Mouse (Mus musculus) midbrain, embryonic 11.5 days (tissue): ENCODE measurements around the gene Wdr19. TPM values are rescaled to one million over a fixed set of nuclear protein-coding genes. Genes with fewer than 3 reads are reported as not detected.

Experiments
- ATAC-seq: fragments of 200-750 bp; cut with Nextera tagmentation; 2 replicates; pipeline ENCODE4 v1.8.0; 2017; ENCODE audit warnings: moderate TSS enrichment, moderate library complexity; ENCODE audit not compliant: low FRiP score
- DNase-seq: peaks from one replicate; pipeline ENCODE4 v3.0.0; 2015; ENCODE audit warnings: low spot score; ENCODE audit errors: missing footprints
- H3K27ac ChIP-seq: fragments of 300-500 bp; sonication (generic); 2 replicates; pipeline ENCODE4 v1.5.1; 2014; ENCODE audit warnings: low read depth, low read length
- H3K27me3 ChIP-seq: fragments of 300-500 bp; sonication (generic); 2 replicates; pipeline ENCODE4 v1.6.1; 2014; ENCODE audit warnings: mild to moderate bottlenecking, low read length, moderate library complexity, mixed read lengths; ENCODE audit not compliant: control insufficient read depth, insufficient read depth
- H3K36me3 ChIP-seq: fragments of 300-500 bp; sonication (generic); 2 replicates; pipeline ENCODE4 v1.6.1; 2014; ENCODE audit warnings: mild to moderate bottlenecking, low read length, moderate library complexity, mixed read lengths; ENCODE audit not compliant: control insufficient read depth, insufficient read depth
- H3K4me1 ChIP-seq: fragments of 300-500 bp; sonication (generic); 2 replicates; pipeline ENCODE4 v1.6.1; 2014; ENCODE audit warnings: low read length; ENCODE audit not compliant: control insufficient read depth, insufficient read depth
- H3K4me2 ChIP-seq: fragments of 300-500 bp; sonication (generic); 2 replicates; pipeline ENCODE4 v1.6.1; 2014; ENCODE audit warnings: mild to moderate bottlenecking, moderate library complexity
- H3K4me3 ChIP-seq: fragments of 300-500 bp; sonication (generic); 2 replicates; pipeline ENCODE4 v1.5.1; 2014; ENCODE audit warnings: low read depth, low read length
- H3K9ac ChIP-seq: fragments of 300-500 bp; sonication (generic); 2 replicates; pipeline ENCODE4 v1.6.1; 2014; ENCODE audit warnings: low read length
- H3K9me3 ChIP-seq: fragments of 300-500 bp; sonication (generic); 2 replicates; pipeline ENCODE4 v1.6.1; 2016; ENCODE audit warnings: low read length; ENCODE audit not compliant: control insufficient read depth
- WGBS: fragments of 180-500 bp; shearing (Covaris S2); extraction: QIAGEN DNeasy Blood & Tissue Kit; methylation state at CpG from one replicate; pipeline ENCODE4 v1.1.7; 2014; 5-methylcytosine and 5-hydroxymethylcytosine counted together
- polyA plus RNA-seq: library from polyadenylated mRNA; unstranded; fragments of >200 nt; fragmentation: Nextera tagmentation; extraction: Ambion mirVana; gene quantifications from 2 replicates; pipeline ENCODE4 v1.2.1, GENCODE M21; 2014

Wdr19 gene
- polyA plus RNA-seq, 1 experiment from 2014 or later: 14.6 TPM

DNA sequence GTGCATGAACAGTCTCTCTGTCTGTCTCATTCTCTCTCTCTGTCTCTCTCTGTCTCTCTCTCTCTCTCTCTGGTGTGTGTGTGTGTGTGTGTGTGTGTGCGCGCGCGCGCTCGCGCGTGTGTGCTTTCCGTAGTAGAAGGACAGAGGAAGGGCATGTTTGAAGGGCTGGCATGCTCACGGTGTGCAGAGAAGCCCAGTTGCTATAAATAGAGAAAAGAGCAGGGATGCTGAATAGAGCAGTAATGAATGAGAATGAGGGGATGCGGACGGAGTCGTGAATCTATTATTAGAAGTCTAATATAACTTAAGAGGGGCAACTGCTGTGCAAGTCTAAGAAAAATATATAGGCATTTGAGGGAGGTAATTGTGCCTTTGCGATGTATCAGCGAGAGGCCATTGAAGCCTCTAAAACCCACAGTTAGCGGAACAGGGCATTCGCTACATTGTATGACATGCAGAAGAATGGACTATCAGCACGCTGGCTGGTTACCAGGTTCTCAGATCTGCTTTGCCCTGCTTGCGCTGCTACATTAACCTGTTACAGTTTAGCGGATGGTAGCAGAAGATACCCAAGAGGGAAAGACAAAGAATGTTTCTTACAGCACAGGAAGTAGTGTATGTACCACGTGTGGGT is 18.2 kb upstream of the Wdr19 start:
- H3K27ac ChIP-seq: no peak overlapping the region
- H3K9me3 ChIP-seq: no peaks in the 10 kb centered on the region
- 91% methylated on average over 21 of the region's 21 CpGs for WGBS
- H3K4me1 ChIP-seq: no peaks in the 10 kb centered on the region
- H3K9ac ChIP-seq: no peak overlapping the region
- no peaks in the 10 kb centered on the region for H3K27me3 ChIP-seq
- H3K4me2 ChIP-seq: no peak overlapping the region
- no peak overlapping the region for H3K4me3 ChIP-seq
- H3K36me3 ChIP-seq: no peaks in the 10 kb centered on the region
- no peak for DNase-seq
- ATAC-seq: no peak

GRCm38 (mm10) chr5:65181794-65182169 is 17.7 kb upstream of the Wdr19 start:
- WGBS: 86% methylated on average over 4 of the region's 4 CpGs
- no peaks in the 10 kb centered on the region for H3K4me1 ChIP-seq
- H3K9me3 ChIP-seq: no peaks in the 10 kb centered on the region
- H3K27ac ChIP-seq: no peak overlapping the region
- H3K9ac ChIP-seq: no peak overlapping the region
- H3K36me3 ChIP-seq: no peaks in the 10 kb centered on the region
- DNase-seq: no peak
- ATAC-seq: no peak
- H3K4me2 ChIP-seq: no peak overlapping the region
- H3K27me3 ChIP-seq: no peaks in the 10 kb centered on the region
- H3K4me3 ChIP-seq: no peak overlapping the region

DNA sequence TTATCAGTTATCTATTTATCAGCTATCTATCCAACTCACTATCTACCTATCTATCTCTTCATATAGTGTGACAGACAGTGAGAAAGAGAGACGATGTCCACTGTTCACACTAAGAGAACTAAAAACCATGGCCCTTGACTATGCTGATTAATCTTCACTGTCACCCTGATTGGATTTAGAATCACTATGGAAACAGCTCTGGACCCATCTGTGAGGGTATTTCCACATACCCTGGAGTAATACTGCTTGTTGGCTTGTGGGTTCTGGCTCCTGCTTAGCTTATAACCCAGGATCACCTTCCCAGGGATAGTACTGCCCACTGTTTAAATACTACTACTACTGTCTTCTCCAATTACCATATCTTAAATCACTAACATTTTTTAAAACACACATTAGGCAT is 17.2 kb upstream of the Wdr19 start:
- H3K27me3 ChIP-seq: no peaks in the 10 kb centered on the region
- no peak overlapping the region for H3K4me2 ChIP-seq
- WGBS: 80% methylated on average over 1 of the region's 1 CpGs
- H3K4me3 ChIP-seq: no peak overlapping the region
- no peaks in the 10 kb centered on the region for H3K9me3 ChIP-seq
- no peaks in the 10 kb centered on the region for H3K36me3 ChIP-seq
- no peak for DNase-seq
- H3K27ac ChIP-seq: no peak overlapping the region
- no peak for ATAC-seq
- H3K9ac ChIP-seq: no peak overlapping the region
- H3K4me1 ChIP-seq: no peaks in the 10 kb centered on the region

DNA sequence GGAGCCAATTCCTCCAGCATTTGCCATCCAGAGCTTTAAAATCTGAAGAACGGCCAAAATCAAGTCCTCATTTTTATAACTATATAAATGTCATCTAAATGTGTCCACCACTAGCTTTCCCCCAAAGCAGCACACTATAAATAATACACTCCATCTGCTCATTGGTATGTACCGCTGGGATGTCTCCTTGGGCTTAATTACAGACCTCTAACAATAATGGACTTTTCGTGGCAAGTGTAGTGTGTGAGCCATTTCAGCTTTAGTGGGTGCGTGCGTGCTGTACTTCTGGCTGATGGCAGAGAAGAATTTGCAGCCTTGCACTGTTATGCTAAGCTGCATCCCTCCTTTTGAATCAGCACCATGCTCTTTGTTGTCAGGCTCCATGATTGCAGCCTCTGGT is 7.9 kb upstream of the Wdr19 start:
- Histone ChIP-seq H3K27me3 (no peaks in the 10 kb centered on the region), H3K9ac (no peak overlapping the region), H3K9me3 (peaks cover 4% of the 10 kb centered on the region; the same call in 1 of the 2 replicates), H3K4me1 (no peaks in the 10 kb centered on the region), H3K4me2 (no peak overlapping the region), H3K27ac (no peak overlapping the region), H3K4me3 (no peak overlapping the region), H3K36me3 (no peaks in the 10 kb centered on the region)
- WGBS: 95% methylated on average over 5 of the region's 5 CpGs
- DNase-seq (no peak), ATAC-seq (no peak)

DNA sequence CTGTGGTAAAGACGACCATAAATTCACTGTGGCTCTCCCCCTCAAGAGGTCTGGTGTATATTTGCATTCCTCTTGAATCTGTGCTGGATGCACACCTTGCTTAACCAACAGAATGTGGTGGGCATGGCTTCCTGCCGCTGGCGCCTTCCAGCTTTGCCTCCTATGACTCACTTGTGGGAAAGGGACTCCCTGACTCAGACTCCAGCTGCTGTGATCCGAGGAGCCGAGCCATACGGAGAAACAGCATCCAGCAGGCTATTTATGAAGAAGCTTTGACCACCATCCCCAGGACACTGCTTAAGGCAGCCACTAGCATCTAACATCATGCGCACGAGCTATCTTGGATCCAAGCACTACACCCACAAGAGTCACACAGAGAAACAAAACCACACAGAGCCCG is 5.1 kb upstream of the Wdr19 start:
- no peak overlapping the region for H3K4me3 ChIP-seq
- no peaks in the 10 kb centered on the region for H3K27me3 ChIP-seq
- no peak overlapping the region for H3K9ac ChIP-seq
- peak; percentile 82 for DNase-seq
- no peaks in the 10 kb centered on the region; the same call in 1 of the 2 replicates for H3K4me1 ChIP-seq
- H3K9me3 ChIP-seq: peaks cover 4% of the 10 kb centered on the region; the same call in 1 of the 2 replicates
- no peak overlapping the region for H3K27ac ChIP-seq
- no peaks in the 10 kb centered on the region for H3K36me3 ChIP-seq
- ATAC-seq: no peak
- WGBS: 92% methylated on average over 9 of the region's 9 CpGs
- no peak overlapping the region for H3K4me2 ChIP-seq

DNA sequence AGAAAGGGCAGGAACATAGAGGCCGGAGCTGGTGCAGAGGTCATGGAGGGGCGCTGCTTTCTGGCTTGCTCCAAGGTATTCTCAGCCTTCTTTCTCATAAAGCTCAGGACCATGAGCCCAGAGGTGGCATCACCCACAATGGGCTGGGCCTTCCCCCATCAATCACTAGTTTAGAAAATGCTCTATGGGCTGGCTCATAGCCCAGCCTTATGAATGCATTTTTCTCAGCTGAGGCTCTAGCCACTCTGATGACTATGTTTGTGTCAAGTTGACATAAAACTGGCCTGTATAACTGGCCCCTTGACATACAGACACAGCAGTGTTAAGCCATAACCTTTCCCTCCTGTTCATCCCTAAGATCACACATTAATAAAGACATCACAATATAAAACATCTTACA is 5.2 kb downstream of the Wdr19 start:
- no peak overlapping the region for H3K27ac ChIP-seq
- ATAC-seq (no peak), DNase-seq (no peak)
- H3K4me2 ChIP-seq: no peak overlapping the region
- WGBS: 89% methylated on average over 2 of the region's 2 CpGs
- no peaks in the 10 kb centered on the region for H3K9me3 ChIP-seq
- H3K36me3 ChIP-seq: no peaks in the 10 kb centered on the region
- H3K9ac ChIP-seq: no peak overlapping the region
- peaks cover 3% of the 10 kb centered on the region for H3K4me1 ChIP-seq
- H3K27me3 ChIP-seq: no peaks in the 10 kb centered on the region
- H3K4me3 ChIP-seq: no peak overlapping the region

DNA sequence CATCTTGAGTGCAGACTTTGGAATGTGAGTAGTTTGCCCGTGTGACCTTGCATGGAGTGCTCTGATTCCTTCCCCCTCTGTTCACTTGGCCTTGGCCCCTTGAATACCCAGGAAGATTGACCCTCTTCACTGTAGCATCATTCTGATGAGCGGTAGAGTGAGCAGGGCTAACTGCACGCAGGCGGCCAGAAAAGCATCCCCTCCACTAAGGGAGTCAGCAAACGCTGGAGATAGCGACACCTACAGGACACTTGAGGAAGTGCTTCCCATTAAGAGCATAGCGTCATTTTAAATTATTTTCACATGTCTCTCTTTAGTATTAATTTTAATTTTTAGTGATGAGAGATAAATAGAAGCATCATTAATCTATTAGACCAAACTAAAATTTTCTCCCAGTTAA is 13.8 kb downstream of the Wdr19 start:
- H3K27me3 ChIP-seq: no peaks in the 10 kb centered on the region
- no peak overlapping the region for H3K4me3 ChIP-seq
- H3K9me3 ChIP-seq: no peaks in the 10 kb centered on the region
- H3K36me3 ChIP-seq: no peaks in the 10 kb centered on the region
- DNase-seq: peak; percentile 90
- no peaks in the 10 kb centered on the region for H3K4me1 ChIP-seq
- no peak overlapping the region for H3K27ac ChIP-seq
- H3K4me2 ChIP-seq: no peak overlapping the region
- 16% methylated on average over 7 of the region's 7 CpGs for WGBS
- H3K9ac ChIP-seq: no peak overlapping the region
- ATAC-seq: no peak

DNA sequence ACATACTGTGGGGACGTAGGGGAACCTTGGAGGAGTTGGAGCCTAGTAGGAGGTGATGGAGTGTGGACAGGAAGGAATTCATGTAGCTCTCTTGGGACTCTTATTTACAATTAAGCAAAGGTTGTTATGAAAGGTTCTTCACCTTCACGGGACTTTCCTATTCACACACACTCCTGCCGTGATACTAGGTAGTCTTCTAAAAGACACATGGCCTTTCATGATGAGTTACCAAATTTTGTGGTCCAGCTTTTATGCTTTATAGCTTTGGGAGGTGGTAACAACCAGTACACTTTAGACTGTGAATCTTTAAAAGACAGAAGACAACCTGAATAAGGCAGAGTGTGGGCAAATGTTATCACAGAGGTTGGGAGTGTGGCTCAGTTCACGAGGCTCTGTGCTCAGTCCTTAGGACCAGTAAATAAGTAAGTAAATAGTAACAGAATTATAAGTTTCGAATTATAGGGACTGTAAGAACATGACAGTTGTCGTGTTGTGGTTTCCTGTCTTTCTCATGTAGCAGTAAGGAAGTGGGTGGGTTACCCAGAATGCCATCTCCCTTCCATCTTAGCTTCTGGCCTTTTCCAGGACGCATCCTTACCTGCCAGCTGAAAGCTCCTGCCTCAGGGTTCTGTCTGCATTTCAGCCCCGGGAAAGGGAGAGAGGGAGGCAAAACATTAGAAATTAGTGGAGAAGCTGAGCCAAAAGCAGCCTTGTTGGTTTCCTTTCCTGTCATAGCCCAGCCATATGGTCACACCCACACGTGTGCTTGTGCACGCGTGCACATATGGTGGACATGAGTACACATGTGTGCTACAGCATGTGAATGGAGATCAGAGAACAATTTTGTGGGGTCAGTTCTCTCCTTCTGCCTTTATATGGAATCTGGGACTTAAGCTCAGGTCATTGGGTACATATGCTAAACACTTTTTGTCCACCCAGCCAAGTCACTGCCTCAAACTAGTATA is 18.1 kb downstream of the Wdr19 start:
- ATAC-seq: no peak
- DNase-seq: no peak

GRCm38 (mm10) chr5:65221037-65221436 is 21.5 kb downstream of the Wdr19 start:
- Histone ChIP-seq H3K36me3 (no peaks in the 10 kb centered on the region), H3K4me2 (no peak overlapping the region), H3K4me1 (no peaks in the 10 kb centered on the region), H3K27me3 (no peaks in the 10 kb centered on the region), H3K27ac (no peak overlapping the region), H3K9me3 (no peaks in the 10 kb centered on the region), H3K9ac (no peak overlapping the region), H3K4me3 (no peak overlapping the region)
- whole genome bisulfite sequencing: 85% methylated on average over 7 of the region's 7 CpGs
- no peak for DNase-seq
- no peak for ATAC-seq

More for the DNA sequence above, 18.1 kb downstream of the Wdr19 start:
- Histone ChIP-seq H3K27ac (no peak overlapping the region), H3K27me3 (no peaks in the 10 kb centered on the region), H3K4me1 (no peaks in the 10 kb centered on the region), H3K36me3 (no peaks in the 10 kb centered on the region), H3K9me3 (no peaks in the 10 kb centered on the region), H3K4me3 (no peak overlapping the region), H3K4me2 (no peak overlapping the region), H3K9ac (no peak overlapping the region)
- 94% methylated on average over 11 of the region's 11 CpGs for WGBS
